Mouse (Mus musculus) limb, embryonic 10.5 days (tissue): ENCODE data around the gene Mkks. TPM values are rescaled to one million over a fixed set of nuclear protein-coding genes. Genes with fewer than 3 reads are reported as not detected.
A peak's percentile ranks its signal among the peaks of the same experiment; 100 is the strongest.

Source experiments
- DNase-seq: peaks from one replicate; pipeline ENCODE4 v3.0.0-alpha.2; 2017; ENCODE audit warnings: low spot score
- H3K27ac ChIP-seq: fragments of 300-500 bp; sonication (generic); 2 replicates; pipeline ENCODE4 v1.5.1; 2016; ENCODE audit warnings: mild to moderate bottlenecking
- H3K27me3 ChIP-seq: fragments of 300-500 bp; sonication (generic); 2 replicates; pipeline ENCODE4 v1.6.1; 2016; ENCODE audit warnings: low read depth, mild to moderate bottlenecking; ENCODE audit not compliant: poor library complexity, severe bottlenecking
- H3K36me3 ChIP-seq: fragments of 300-500 bp; sonication (generic); 2 replicates; pipeline ENCODE4 v1.6.1; 2016; ENCODE audit warnings: mild to moderate bottlenecking, moderate library complexity
- H3K4me1 ChIP-seq: fragments of 300-500 bp; sonication (generic); 2 replicates; pipeline ENCODE4 v1.6.1; 2016
- H3K4me3 ChIP-seq: fragments of 300-500 bp; sonication (generic); 2 replicates; pipeline ENCODE4 v1.5.1; 2016; ENCODE audit warnings: mild to moderate bottlenecking, moderate library complexity
- H3K9me3 ChIP-seq: fragments of 300-500 bp; sonication (generic); replicated peaks from 2 replicates; pipeline ENCODE4 v1.6.1; 2016; ENCODE audit warnings: mild to moderate bottlenecking
- WGBS: fragments of 180-500 bp; shearing (Covaris S2); methylation state at CpG from one replicate; pipeline ENCODE4 v1.1.7; 2016; 5-methylcytosine and 5-hydroxymethylcytosine counted together
- polyA plus RNA-seq: library from polyadenylated mRNA; unstranded; fragments of >200 nt; fragmentation: Nextera tagmentation; extraction: Ambion mirVana; gene quantifications from 2 replicates; pipeline ENCODE4 v1.2.1, GENCODE M21; 2016

Mkks gene
- 11.8 and 12.4 TPM in 2 replicates for polyA plus RNA-seq

GRCm38 (mm10) chr2:136891068-136891950 is at the start of gene Mkks, which contains the start of the genes Slx4ip and AL731706.1:
Mkks (minus strand) TSS chr2:136891389.
Slx4ip (plus strand) TSS chr2:136891218.
AL731706.1 (minus strand) TSS chr2:136891389.
- Histone ChIP-seq H3K9me3 (no peaks in the 10 kb centered on the region), H3K4me1 (peaks cover 4% of the 10 kb centered on the region; the same call in 1 of the 2 replicates), H3K4me3 (peak within 1 kb of the TSS; percentile 78), H3K27me3 (no peaks in the 10 kb centered on the region), H3K36me3 (peaks cover 4% of the 10 kb centered on the region; the same call in 1 of the 2 replicates), H3K27ac (peak within 1 kb of the TSS; percentile 97)
- under 1% methylated on average over 49 of the region's 49 CpGs for WGBS
- peak; percentile 98 for DNase-seq

- H3K4me1 ChIP-seq, result no peaks in the 10 kb centered on the region
- H3K4me3 ChIP-seq, result no peak overlapping the region
- no peak for DNase-seq
- no peak overlapping the region for H3K27ac ChIP-seq
- H3K36me3 ChIP-seq, result no peaks in the 10 kb centered on the region
- 96% methylated on average over 1 of the region's 1 CpGs for WGBS
- H3K27me3 ChIP-seq, result no peaks in the 10 kb centered on the region
- no peaks in the 10 kb centered on the region for H3K9me3 ChIP-seq
These were observed 47.1 kb upstream of the Mkks start for GRCm38 (mm10) chr2:136938249-136938648.

GRCm38 (mm10) chr2:136936391-136937288 is 45.5 kb upstream of the Mkks start:
- no peak overlapping the region for H3K4me3 ChIP-seq
- no peaks in the 10 kb centered on the region for H3K36me3 ChIP-seq
- no peak for DNase-seq
- 95% methylated on average over 4 of the region's 4 CpGs for WGBS
- H3K9me3 ChIP-seq, result no peaks in the 10 kb centered on the region
- H3K27ac ChIP-seq, result no peak overlapping the region
- no peaks in the 10 kb centered on the region for H3K27me3 ChIP-seq
- no peaks in the 10 kb centered on the region for H3K4me1 ChIP-seq

GRCm38 (mm10) chr2:136921003-136921408 is 29.8 kb upstream of the Mkks start:
- WGBS, result 83% methylated on average over 4 of the region's 4 CpGs
- no peaks in the 10 kb centered on the region for H3K9me3 ChIP-seq
- peaks cover 10% of the 10 kb centered on the region for H3K4me1 ChIP-seq

DNA sequence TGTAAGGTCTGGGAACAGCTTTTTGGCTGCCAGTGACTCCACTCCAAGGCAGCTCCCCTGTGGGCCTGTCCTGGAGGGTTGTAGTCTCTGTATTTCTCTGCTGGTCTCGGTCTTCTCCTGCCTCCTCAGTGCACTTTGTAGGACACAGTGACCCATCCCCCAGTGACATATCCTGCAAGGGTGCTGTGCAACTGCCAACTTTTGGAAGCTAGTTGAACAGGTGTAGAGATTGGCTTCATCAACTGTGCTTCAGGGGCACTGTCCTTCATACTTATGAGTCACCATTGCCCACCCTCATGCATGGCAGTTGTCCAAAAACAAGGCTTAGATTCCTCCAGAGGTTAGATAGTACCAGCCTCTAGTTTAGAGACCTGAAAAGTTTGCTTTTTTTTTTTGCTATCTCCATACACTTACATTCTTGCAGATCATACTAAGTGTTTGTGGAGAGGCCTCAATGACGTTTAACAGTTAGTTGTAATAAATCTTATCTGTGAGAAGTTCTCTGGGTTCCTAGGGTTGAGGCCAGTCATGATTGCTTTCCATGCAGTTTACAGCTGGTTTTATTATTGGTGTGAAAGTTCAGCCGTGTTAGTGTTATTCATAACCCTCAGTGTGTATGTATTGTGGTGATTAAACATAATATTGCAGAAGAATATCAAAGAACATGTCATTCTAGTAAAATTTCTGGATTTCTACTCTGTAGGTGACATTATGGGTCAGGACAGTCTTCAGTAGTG is 29.2 kb upstream of the Mkks start:
- H3K4me1 ChIP-seq, result peaks cover 10% of the 10 kb centered on the region
- H3K9me3 ChIP-seq, result no peaks in the 10 kb centered on the region
- H3K27ac ChIP-seq, result no peak overlapping the region
- no peak for DNase-seq
- 74% methylated on average over 3 of the region's 3 CpGs for WGBS
- H3K36me3 ChIP-seq, result no peaks in the 10 kb centered on the region
- H3K27me3 ChIP-seq, result no peaks in the 10 kb centered on the region
- H3K4me3 ChIP-seq, result no peak overlapping the region

More at GRCm38 (mm10) chr2:136921003-136921408, 29.8 kb upstream of the Mkks start:
- Histone ChIP-seq H3K36me3 (no peaks in the 10 kb centered on the region), H3K27ac (no peak overlapping the region), H3K27me3 (no peaks in the 10 kb centered on the region), H3K4me3 (no peak overlapping the region)
- DNase-seq, result no peak

DNA sequence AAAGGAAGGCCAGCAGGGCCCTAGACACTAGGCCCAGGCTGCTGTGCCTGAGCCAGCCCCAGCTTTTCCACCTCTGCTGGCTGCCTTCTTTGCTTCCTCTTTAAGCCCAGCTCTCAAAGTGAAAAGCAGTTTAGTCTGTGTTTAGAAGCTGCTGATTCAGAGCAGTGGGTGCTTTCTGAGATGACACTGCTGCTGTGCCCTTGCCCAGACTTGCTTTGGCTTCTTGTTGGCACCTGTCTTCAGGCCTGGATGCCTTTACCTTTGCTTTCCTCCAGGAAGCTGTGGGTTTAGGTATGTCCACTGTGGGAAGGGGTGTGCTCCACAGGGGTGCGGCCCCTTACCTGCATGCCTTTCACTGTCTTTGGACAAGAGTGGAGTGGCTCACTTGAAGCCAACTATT is 28.2 kb upstream of the Mkks start:
- Histone ChIP-seq H3K27me3 (no peaks in the 10 kb centered on the region), H3K9me3 (no peaks in the 10 kb centered on the region), H3K4me3 (no peak overlapping the region), H3K27ac (no peak overlapping the region), H3K36me3 (no peaks in the 10 kb centered on the region), H3K4me1 (peaks cover 10% of the 10 kb centered on the region)
- no peak for DNase-seq
- WGBS, result 100% methylated on average over 1 of the region's 1 CpGs

- H3K27ac ChIP-seq, result no peak overlapping the region
- H3K4me1 ChIP-seq, result peaks cover 1% of the 10 kb centered on the region
- H3K4me3 ChIP-seq, result no peak overlapping the region
- H3K27me3 ChIP-seq, result no peaks in the 10 kb centered on the region
- WGBS, result 74% methylated on average over 3 of the region's 3 CpGs
- no peaks in the 10 kb centered on the region for H3K36me3 ChIP-seq
- no peak for DNase-seq
- no peaks in the 10 kb centered on the region for H3K9me3 ChIP-seq
These were observed 23.2 kb upstream of the Mkks start for GRCm38 (mm10) chr2:136914334-136914902.

GRCm38 (mm10) chr2:136913021-136913420 is 21.8 kb upstream of the Mkks start:
- Histone ChIP-seq H3K36me3 (no peaks in the 10 kb centered on the region), H3K4me3 (no peak overlapping the region), H3K27me3 (no peaks in the 10 kb centered on the region), H3K9me3 (no peaks in the 10 kb centered on the region), H3K27ac (no peak overlapping the region), H3K4me1 (no peaks in the 10 kb centered on the region)
- no peak for DNase-seq
- 81% methylated on average over 3 of the region's 3 CpGs for WGBS

GRCm38 (mm10) chr2:136911958-136912411 is 20.8 kb upstream of the Mkks start:
- no peaks in the 10 kb centered on the region for H3K27me3 ChIP-seq
- no peak for DNase-seq
- no peaks in the 10 kb centered on the region for H3K4me1 ChIP-seq
- WGBS, result 68% methylated on average over 4 of the region's 4 CpGs
- no peak overlapping the region for H3K4me3 ChIP-seq
- no peak overlapping the region for H3K27ac ChIP-seq
- H3K9me3 ChIP-seq, result no peaks in the 10 kb centered on the region
- no peaks in the 10 kb centered on the region for H3K36me3 ChIP-seq

- no peak overlapping the region for H3K4me3 ChIP-seq
- no peak for DNase-seq
- H3K4me1 ChIP-seq, result no peaks in the 10 kb centered on the region
- WGBS, result 81% methylated on average over 2 of the region's 2 CpGs
- H3K9me3 ChIP-seq, result no peaks in the 10 kb centered on the region
- H3K36me3 ChIP-seq, result peaks cover 11% of the 10 kb centered on the region
- no peaks in the 10 kb centered on the region for H3K27me3 ChIP-seq
- no peak overlapping the region for H3K27ac ChIP-seq
These were observed 18.1 kb upstream of the Mkks start for GRCm38 (mm10) chr2:136909298-136909697.

DNA sequence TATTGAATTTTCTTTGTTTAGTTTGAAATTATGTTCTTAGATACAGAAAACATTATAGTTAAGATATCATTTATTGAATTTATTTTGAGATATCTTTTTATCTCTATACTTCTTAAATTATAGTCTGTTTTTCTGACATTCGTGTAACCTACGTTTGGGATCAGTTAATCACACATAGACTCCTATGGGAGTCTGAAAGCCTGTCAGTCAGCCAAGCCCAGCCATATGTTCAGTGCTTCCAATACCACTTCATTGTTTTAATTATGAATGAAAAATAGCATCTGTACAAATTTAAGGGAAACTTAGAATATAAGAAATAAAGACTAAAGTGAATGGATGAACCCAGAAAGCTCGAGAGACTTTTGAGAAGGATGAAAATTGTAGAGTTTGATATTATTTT is 17.4 kb upstream of the Mkks start:
- H3K27me3 ChIP-seq, result no peaks in the 10 kb centered on the region
- DNase-seq, result no peak
- no peak overlapping the region for H3K4me3 ChIP-seq
- H3K27ac ChIP-seq, result no peak overlapping the region
- no peaks in the 10 kb centered on the region for H3K4me1 ChIP-seq
- H3K9me3 ChIP-seq, result no peaks in the 10 kb centered on the region
- 93% methylated on average over 3 of the region's 3 CpGs for WGBS
- H3K36me3 ChIP-seq, result peaks cover 11% of the 10 kb centered on the region

DNA sequence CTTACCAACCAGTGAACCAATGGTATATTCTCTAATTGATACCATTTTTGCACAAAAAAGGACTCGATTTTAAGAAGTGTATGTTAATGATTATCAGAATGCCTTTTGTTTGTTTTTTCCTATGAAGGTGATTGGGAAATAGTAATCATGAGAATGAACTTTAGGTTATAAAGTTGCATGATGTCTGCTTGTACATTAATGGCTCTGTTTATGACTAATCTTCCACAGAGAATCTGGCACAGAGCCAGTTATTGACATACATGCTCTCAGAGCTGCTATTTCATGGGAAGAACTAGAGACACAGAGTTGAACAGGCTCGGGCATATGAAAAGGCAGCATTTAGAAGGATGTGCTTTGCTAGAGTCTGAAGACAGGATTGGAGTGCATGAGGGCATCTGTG is 4.9 kb upstream of the Mkks start:
- no peaks in the 10 kb centered on the region for H3K36me3 ChIP-seq
- WGBS, result 90% methylated on average over 2 of the region's 2 CpGs
- H3K4me1 ChIP-seq, result peaks cover 4% of the 10 kb centered on the region; the same call in 1 of the 2 replicates
- no peak overlapping the region for H3K27ac ChIP-seq
- H3K9me3 ChIP-seq, result no peaks in the 10 kb centered on the region
- H3K27me3 ChIP-seq, result no peaks in the 10 kb centered on the region
- no peak for DNase-seq
- H3K4me3 ChIP-seq, result no peak overlapping the region
